Mouse (Mus musculus): ENCODE results near the gene Zbed3. TPM values are rescaled to one million over a fixed set of nuclear protein-coding genes. Genes with fewer than 3 reads are reported as not detected.

Zbed3 gene
- polyA plus RNA-seq, 1 experiment = 13.7 TPM

DNA sequence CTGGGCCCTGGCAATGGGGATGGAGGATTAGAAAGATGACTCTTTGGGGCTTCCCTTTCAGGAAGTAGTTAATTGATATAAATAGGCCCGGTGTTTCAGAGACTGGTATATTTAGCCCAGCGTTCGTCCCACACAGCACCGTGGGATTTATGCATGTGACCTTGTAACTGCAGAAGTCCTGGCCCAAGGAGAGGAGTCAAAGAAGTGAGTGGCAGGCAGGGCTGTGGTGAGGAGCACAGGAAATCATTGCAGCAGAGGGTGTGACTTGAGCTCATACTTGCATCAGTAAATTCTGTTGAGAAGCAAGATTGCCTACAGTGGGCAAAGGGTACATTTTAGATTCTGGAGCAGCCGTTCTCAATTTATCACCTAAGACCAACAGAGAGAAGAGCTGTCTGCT, 59.0 kb downstream of the Zbed3 start:
- Histone ChIP-seq H3K27ac (ENCODE audit: insufficient read depth, low read length) (no peak overlapping the region), H3K4me1 (ENCODE audit: control insufficient read depth, insufficient read depth, low read length) (no peaks in the 10 kb centered on the region), H3K36me3 (ENCODE audit: control insufficient read depth, insufficient read depth, low read length, poor library complexity, severe bottlenecking) (no peaks in the 10 kb centered on the region), H3K9ac (ENCODE audit: low read depth, poor library complexity, severe bottlenecking) (no peak overlapping the region), H3K9me3 (replicated peaks; ENCODE audit: control insufficient read depth, insufficient read depth, low read length, poor library complexity, severe bottlenecking) (no peaks in the 10 kb centered on the region), H3K4me3 (ENCODE audit: low read depth, low read length) (no peak overlapping the region), H3K27me3 (ENCODE audit: control insufficient read depth, insufficient read depth, low read length, poor library complexity, severe bottlenecking) (no peaks in the 10 kb centered on the region)
- no peak for TF ChIP-seq EP300 (IDR thresholded peaks at IDR 0.05; ENCODE audit: insufficient read depth, low read depth, low read length)
- no peak for TF ChIP-seq POLR2A (IDR thresholded peaks at IDR 0.05; ENCODE audit: insufficient read depth, low read length)
- TF ChIP-seq CTCF (IDR thresholded peaks at IDR 0.05; ENCODE audit: low read depth, low read length) = no peak

Other genes starting within 250 kb of the Zbed3 start
- 0.82 and 1.2 TPM in 2 replicates for gene Pde8b, start 73.3 kb upstream of the Zbed3 start, polyA plus RNA-seq (2011; ENCODE audit: insufficient read depth, insufficient read length, low read depth, missing spikeins)
- 42.2 and 42.4 TPM in 2 replicates for gene Aggf1, start 51.7 kb downstream of the Zbed3 start, polyA plus RNA-seq (2011; ENCODE audit: insufficient read depth, insufficient read length, low read depth, missing spikeins)
- gene Crhbp, start 121.3 kb downstream of the Zbed3 start, polyA plus RNA-seq (2011; ENCODE audit: insufficient read depth, insufficient read length, low read depth, missing spikeins) = not detected in 2 replicates
- gene S100z, start 155.1 kb downstream of the Zbed3 start, polyA plus RNA-seq (2011; ENCODE audit: insufficient read depth, insufficient read length, low read depth, missing spikeins) = not detected in 2 replicates
- gene F2rl1, start 201.6 kb downstream of the Zbed3 start, polyA plus RNA-seq (2011; ENCODE audit: insufficient read depth, insufficient read length, low read depth, missing spikeins) = 59.0 and 65.2 TPM in 2 replicates